Mouse (Mus musculus) hindbrain, embryonic 11.5 days (tissue): Measurements from ENCODE around the gene Cd72. TPM values are rescaled to one million over a fixed set of nuclear protein-coding genes. Genes with fewer than 3 reads are reported as not detected.

Source experiments
- ATAC-seq: fragments of 200-750 bp; cut with Nextera tagmentation; 2 replicates; pipeline ENCODE4 v1.8.0; 2017; ENCODE audit warnings: mild to moderate bottlenecking, moderate TSS enrichment, moderate library complexity; ENCODE audit not compliant: low FRiP score
- DNase-seq: peaks from one replicate; pipeline ENCODE4 v3.0.0-alpha.2; 2015; ENCODE audit warnings: low spot score
- H3K27ac ChIP-seq: fragments of 300-500 bp; sonication (generic); 2 replicates; pipeline ENCODE4 v1.5.1; 2014; ENCODE audit warnings: mild to moderate bottlenecking, low read depth, low read length
- H3K27me3 ChIP-seq: fragments of 300-500 bp; sonication (generic); 2 replicates; pipeline ENCODE4 v1.6.1; 2014; ENCODE audit warnings: mild to moderate bottlenecking, low read length, moderate library complexity, mixed read lengths; ENCODE audit not compliant: control insufficient read depth, insufficient read depth
- H3K36me3 ChIP-seq: fragments of 300-500 bp; sonication (generic); 2 replicates; pipeline ENCODE4 v1.6.1; 2014; ENCODE audit warnings: mild to moderate bottlenecking, low read length, moderate library complexity, mixed read lengths; ENCODE audit not compliant: control insufficient read depth, insufficient read depth
- H3K4me1 ChIP-seq: fragments of 300-500 bp; sonication (generic); replicated peaks from 2 replicates; pipeline ENCODE4 v1.6.1; 2014; ENCODE audit warnings: low read length, mixed read lengths; ENCODE audit not compliant: control insufficient read depth, insufficient read depth
- H3K4me2 ChIP-seq: fragments of 300-500 bp; sonication (generic); replicated peaks from 2 replicates; pipeline ENCODE4 v1.6.1; 2014; ENCODE audit warnings: mild to moderate bottlenecking, low read depth, low read length
- H3K4me3 ChIP-seq: fragments of 300-500 bp; sonication (generic); 2 replicates; pipeline ENCODE4 v1.5.1; 2014; ENCODE audit warnings: low read depth, low read length
- H3K9ac ChIP-seq: fragments of 300-500 bp; sonication (generic); 2 replicates; pipeline ENCODE4 v1.6.1; 2014; ENCODE audit warnings: low read depth, low read length
- H3K9me3 ChIP-seq: fragments of 300-500 bp; sonication (generic); 2 replicates; pipeline ENCODE4 v1.6.1; 2016; ENCODE audit warnings: low read length; ENCODE audit not compliant: control insufficient read depth
- WGBS: fragments of 180-500 bp; shearing (Covaris S2); extraction: QIAGEN DNeasy Blood & Tissue Kit; methylation state at CpG from one replicate; pipeline ENCODE4 v1.1.7; 2014; 5-methylcytosine and 5-hydroxymethylcytosine counted together
- polyA plus RNA-seq: library from polyadenylated mRNA; unstranded; fragments of >200 nt; fragmentation: Nextera tagmentation; extraction: Ambion mirVana; gene quantifications from 2 replicates; pipeline ENCODE4 v1.2.1, GENCODE M21; 2014

The Cd72 gene
- polyA plus RNA-seq, 1 experiment from 2014 or later, result 3.7 TPM

GRCm38 (mm10) chr4:43414761-43415160 is 39.7 kb downstream of the Cd72 start:
- Histone ChIP-seq H3K9ac (no peak overlapping the region), H3K27ac (no peak overlapping the region), H3K36me3 (no peaks in the 10 kb centered on the region), H3K9me3 (no peaks in the 10 kb centered on the region), H3K4me3 (no peak overlapping the region), H3K4me1 (no peaks in the 10 kb centered on the region), H3K4me2 (no peak overlapping the region), H3K27me3 (no peaks in the 10 kb centered on the region)
- ATAC-seq, result no peak
- WGBS, result 90% methylated on average over 14 of the region's 14 CpGs
- DNase-seq, result no peak

- Histone ChIP-seq H3K4me3 (peak overlapping the region; percentile 48), H3K27me3 (no peaks in the 10 kb centered on the region), H3K27ac (peak overlapping the region; percentile 87), H3K9me3 (no peaks in the 10 kb centered on the region), H3K4me2 (peak overlapping the region; percentile 58), H3K36me3 (no peaks in the 10 kb centered on the region), H3K4me1 (peaks cover 4% of the 10 kb centered on the region; the same call in 1 of the 2 replicates), H3K9ac (peak overlapping the region; percentile 84)
- peak; percentile 62 for ATAC-seq
- peak; percentile 48 for DNase-seq
- 63% methylated on average over 12 of the region's 12 CpGs for WGBS
Observed at GRCm38 (mm10) chr4:43407071-43407920, 47.1 kb downstream of the Cd72 start.

GRCm38 (mm10) chr4:43406162-43406971 is 48.1 kb downstream of the Cd72 start:
- peak overlapping the region; percentile 84 for H3K9ac ChIP-seq
- H3K4me3 ChIP-seq, result peak overlapping the region; percentile 48
- 1% methylated on average over 28 of the region's 28 CpGs for WGBS
- ATAC-seq, result peak; percentile 95
- H3K27me3 ChIP-seq, result no peaks in the 10 kb centered on the region
- peak overlapping the region; percentile 58 for H3K4me2 ChIP-seq
- peaks cover 4% of the 10 kb centered on the region; the same call in 1 of the 2 replicates for H3K4me1 ChIP-seq
- peak overlapping the region; percentile 87 for H3K27ac ChIP-seq
- no peaks in the 10 kb centered on the region for H3K9me3 ChIP-seq
- H3K36me3 ChIP-seq, result no peaks in the 10 kb centered on the region
- peak; percentile 89 for DNase-seq

- DNase-seq (no peak), ATAC-seq (no peak)
- H3K9ac ChIP-seq, result no peak overlapping the region
- H3K4me2 ChIP-seq, result no peak overlapping the region
- no peaks in the 10 kb centered on the region for H3K9me3 ChIP-seq
- H3K36me3 ChIP-seq, result no peaks in the 10 kb centered on the region
- H3K27me3 ChIP-seq, result no peaks in the 10 kb centered on the region
- H3K27ac ChIP-seq, result no peak overlapping the region
- 88% methylated on average over 10 of the region's 10 CpGs for WGBS
- H3K4me1 ChIP-seq, result peaks cover 4% of the 10 kb centered on the region; the same call in 1 of the 2 replicates
- no peak overlapping the region for H3K4me3 ChIP-seq
Observed at GRCm38 (mm10) chr4:43404697-43405096, 49.7 kb downstream of the Cd72 start.

- Histone ChIP-seq H3K27ac (no peak overlapping the region), H3K9ac (no peak overlapping the region), H3K4me1 (peaks cover 4% of the 10 kb centered on the region; the same call in 1 of the 2 replicates), H3K4me2 (no peak overlapping the region), H3K27me3 (no peaks in the 10 kb centered on the region), H3K36me3 (no peaks in the 10 kb centered on the region), H3K4me3 (no peak overlapping the region), H3K9me3 (no peaks in the 10 kb centered on the region)
- DNase-seq (no peak), ATAC-seq (no peak)
- 87% methylated on average over 9 of the region's 9 CpGs for WGBS
Observed at GRCm38 (mm10) chr4:43402212-43402611, 52.2 kb downstream of the Cd72 start.

GRCm38 (mm10) chr4:43401486-43401885 is 52.9 kb downstream of the Cd72 start:
- Histone ChIP-seq H3K4me3 (no peak overlapping the region), H3K27ac (no peak overlapping the region), H3K9me3 (no peaks in the 10 kb centered on the region), H3K4me1 (peaks cover 4% of the 10 kb centered on the region; the same call in 1 of the 2 replicates), H3K4me2 (no peak overlapping the region), H3K9ac (no peak overlapping the region), H3K27me3 (no peaks in the 10 kb centered on the region), H3K36me3 (no peaks in the 10 kb centered on the region)
- DNase-seq, result no peak
- no peak for ATAC-seq
- 92% methylated on average over 10 of the region's 10 CpGs for WGBS

GRCm38 (mm10) chr4:43400976-43401375 is 53.5 kb downstream of the Cd72 start:
- H3K27ac ChIP-seq, result no peak overlapping the region
- no peaks in the 10 kb centered on the region for H3K9me3 ChIP-seq
- H3K36me3 ChIP-seq, result no peaks in the 10 kb centered on the region
- ATAC-seq (peak; percentile 61; the same call in 1 of the 2 replicates), DNase-seq (no peak)
- H3K4me2 ChIP-seq, result no peak overlapping the region
- no peaks in the 10 kb centered on the region for H3K27me3 ChIP-seq
- WGBS, result 34% methylated on average over 10 of the region's 10 CpGs
- no peak overlapping the region for H3K4me3 ChIP-seq
- peaks cover 3% of the 10 kb centered on the region; the same call in 1 of the 2 replicates for H3K4me1 ChIP-seq
- no peak overlapping the region for H3K9ac ChIP-seq

GRCm38 (mm10) chr4:43399391-43400131 is 54.9 kb downstream of the Cd72 start:
- Histone ChIP-seq H3K27me3 (no peaks in the 10 kb centered on the region), H3K36me3 (no peaks in the 10 kb centered on the region), H3K4me1 (no peaks in the 10 kb centered on the region), H3K4me3 (no peak overlapping the region), H3K4me2 (no peak overlapping the region), H3K9ac (no peak overlapping the region), H3K27ac (peak overlapping the region; percentile 51; the same call in 1 of the 2 replicates), H3K9me3 (no peaks in the 10 kb centered on the region)
- WGBS, result 82% methylated on average over 31 of the region's 31 CpGs
- DNase-seq, result no peak
- ATAC-seq, result no peak
